Mouse (Mus musculus): ENCODE data around the gene Ric1.

Gene Ric1

GRCm38 (mm10) chr19:29641510-29641909 lies 119.4 kb downstream of the Ric1 start:
- no peak for DNase-seq

DNA sequence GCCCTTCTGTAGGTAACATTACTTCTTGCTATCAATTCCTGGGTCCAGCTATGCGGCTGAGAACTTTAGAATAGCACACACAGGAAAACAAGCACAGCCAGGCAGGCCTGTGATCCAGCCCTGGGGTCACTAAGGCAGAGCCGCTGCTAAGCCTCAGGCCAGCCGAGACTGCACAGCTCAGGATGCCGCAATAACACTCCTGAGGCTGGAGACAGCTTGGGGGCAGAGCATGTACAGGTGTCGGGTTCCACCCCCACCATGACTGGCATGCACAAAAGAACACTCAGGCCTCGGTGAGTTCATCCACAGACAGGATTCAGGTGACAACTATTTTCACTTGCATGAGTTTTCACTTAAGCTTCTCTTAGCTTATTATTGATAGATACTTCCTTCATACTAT lies 120.1 kb downstream of the Ric1 start:
- no peak for DNase-seq

- DNase-seq, result no peak
Observed at GRCm38 (mm10) chr19:29643194-29643922, 121.3 kb downstream of the Ric1 start.

- peak in 1 of 2 experiments; percentile 24 for DNase-seq
Observed at GRCm38 (mm10) chr19:29644747-29645146, 122.7 kb downstream of the Ric1 start.

- DNase-seq, result peak; percentile 96
Observed at GRCm38 (mm10) chr19:29647651-29648549, 125.8 kb downstream of the Ric1 start, which contains the start of gene Ermp1. Gene Ermp1, minus strand, starts transcription at chr19:29648415.

DNA sequence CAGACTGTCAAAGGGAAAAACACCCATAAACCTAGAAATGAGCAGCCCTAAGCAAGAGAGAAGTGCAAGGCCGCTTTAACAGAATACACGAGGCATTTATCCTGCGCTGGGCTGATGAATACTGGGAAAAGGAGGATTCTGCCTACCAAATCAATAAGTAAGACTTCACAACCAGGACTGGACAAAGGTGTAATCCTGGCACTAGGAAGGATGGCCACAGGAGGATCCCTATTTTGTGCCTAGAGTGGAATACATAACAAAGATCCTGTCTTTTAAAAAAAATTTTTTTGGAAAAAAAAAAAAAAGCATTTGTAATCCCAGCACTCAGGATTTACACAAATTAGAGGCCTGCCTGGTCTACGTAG lies 126.5 kb downstream of the Ric1 start:
- no peak for DNase-seq

- no peak for DNase-seq
Observed at GRCm38 (mm10) chr19:29649683-29650082, 127.6 kb downstream of the Ric1 start.

DNA sequence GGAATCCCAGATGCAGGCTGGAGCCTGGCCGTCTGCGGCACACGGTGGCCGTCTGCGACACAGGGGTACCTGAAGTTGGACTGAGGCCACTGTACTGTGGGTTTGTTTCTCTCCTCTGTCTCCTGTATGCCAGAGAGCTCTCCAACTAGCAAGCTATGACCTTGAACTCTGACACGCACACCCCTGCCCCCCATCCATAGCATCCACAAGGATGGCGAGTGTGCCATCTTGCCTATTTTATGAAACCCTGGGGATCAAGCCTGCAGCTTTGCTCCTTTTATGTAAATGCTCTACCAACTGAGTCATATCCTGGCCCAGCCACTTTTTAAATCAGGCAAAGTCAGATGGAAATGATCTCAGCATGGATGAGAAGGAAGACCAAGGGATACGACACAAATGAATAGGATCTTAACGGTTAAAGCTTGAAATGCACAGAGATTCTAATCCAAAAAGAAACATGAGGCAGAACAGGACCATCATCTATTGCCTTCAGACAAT lies 131.7 kb downstream of the Ric1 start:
- no peak for DNase-seq

DNA sequence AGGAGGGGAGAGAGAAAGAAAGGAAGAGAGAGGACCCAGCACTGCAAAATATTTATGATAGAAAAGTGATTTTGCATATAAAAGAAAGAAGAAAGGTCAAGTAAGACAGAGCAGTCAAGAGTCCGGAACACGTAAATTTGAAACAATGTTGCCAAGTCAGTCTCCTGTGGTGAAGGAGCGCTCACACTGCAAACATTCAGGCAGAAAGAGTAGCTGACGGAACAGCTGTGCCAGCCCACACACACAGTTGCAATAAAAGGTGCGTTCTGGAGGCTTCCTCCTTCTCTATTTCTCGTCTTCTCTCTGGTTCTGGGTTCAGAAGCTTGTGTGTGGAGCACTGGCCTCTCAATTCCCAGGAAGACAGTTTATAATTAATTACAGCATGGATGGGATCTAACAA lies 133.1 kb downstream of the Ric1 start:
- DNase-seq, result no peak

- DNase-seq, result no peak
Observed at GRCm38 (mm10) chr19:29656029-29656428, 133.9 kb downstream of the Ric1 start.
